Mouse (Mus musculus) adrenal gland, postnatal 10 days (tissue): ENCODE measurements at regions not wholly inside any gene's neighbourhood (a gene's known extent, or its start where the extent isn't known, plus 50 kb on each side); places are given as distances from the start of the nearest gene placed in this dataset.

ENCODE experiments used
- DNase-seq: peaks from one replicate; pipeline ENCODE4 v3.0.0; 2021; ENCODE audit warnings: mixed read lengths

DNA sequence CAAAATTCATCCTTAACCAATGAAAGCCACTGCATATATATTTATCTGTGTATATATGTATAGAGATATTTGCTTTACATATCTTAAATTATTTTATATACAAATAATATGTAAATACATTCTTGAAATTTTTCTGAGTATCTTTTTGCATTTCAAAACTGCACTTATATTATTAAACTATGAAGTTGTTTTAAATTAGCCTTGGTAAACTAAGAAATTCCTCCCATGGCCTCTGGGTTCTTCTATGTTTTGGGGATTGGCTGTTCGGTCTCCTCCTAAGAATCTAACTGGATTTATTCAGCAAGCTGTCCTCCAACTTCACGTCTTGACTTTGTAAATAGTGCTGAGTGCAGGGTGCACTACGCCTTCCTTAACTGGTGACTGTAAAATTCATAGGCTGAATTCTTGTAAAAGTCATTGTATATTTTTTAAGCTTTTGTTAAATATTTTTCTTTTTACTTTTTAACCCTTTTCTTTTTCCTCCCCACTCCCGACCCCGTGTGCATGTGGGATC is 249.6 kb upstream of the Nfe2l3 start:
- no peak for DNase-seq

DNA sequence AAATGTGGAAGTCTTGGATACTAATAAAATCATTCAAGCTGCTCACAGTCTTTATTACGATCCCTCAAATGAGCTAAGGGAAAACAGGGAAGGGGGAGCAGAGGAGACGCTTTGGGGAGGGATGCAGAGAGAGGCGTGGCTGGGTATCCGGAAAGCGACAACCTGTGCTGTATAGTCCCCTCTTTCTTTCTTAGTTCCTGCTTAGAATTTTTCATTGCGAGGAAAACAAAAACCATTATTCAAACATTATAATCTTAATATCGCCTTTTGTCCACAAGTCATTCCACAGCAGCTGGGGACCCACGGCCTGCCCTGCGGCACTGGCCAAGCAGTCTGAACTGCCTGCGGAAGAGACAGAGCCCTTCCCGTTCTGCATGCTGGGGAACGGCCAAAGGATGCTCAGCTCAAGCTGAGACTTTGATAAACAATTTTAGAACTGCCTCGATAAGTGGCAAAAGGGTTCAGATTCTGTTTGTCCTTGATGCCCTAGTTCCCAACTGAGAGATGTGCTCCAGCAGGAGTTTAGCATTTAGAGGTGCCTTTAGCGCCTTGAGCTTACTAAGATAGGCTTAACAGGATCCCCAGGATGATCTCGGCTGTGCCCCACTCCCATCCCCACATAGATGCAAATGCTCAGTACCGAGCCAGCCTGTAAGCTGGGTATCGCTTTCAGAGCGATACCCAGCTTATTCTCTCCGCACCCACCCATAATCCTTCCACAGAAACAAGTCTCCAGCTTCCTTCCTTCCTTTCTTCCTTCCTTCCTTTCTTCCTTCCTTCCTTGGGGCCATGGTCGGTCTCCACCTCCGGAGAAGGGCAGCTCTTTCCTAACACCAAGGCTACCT is 248.7 kb upstream of the Nfe2l3 start:
- no peak for DNase-seq

DNA sequence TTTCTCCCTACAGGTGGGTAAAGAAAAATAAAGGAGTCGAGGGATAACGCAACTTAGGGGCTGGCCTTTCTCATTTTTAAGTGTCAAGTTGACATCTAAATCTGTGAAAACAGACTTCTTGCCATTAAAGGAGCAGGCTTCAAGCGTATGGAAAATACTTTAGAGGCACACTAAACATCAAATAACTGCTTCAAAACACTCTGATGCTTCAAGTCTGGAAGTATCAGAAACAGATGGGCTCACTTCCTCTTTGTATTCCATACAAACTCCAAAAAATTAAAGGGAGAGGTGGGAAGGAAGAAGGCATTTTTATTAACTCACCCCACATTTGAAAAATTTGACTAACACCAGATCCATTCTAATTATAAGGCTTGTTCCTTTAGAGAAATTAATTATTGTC is 248.0 kb upstream of the Nfe2l3 start:
- no peak for DNase-seq

DNA sequence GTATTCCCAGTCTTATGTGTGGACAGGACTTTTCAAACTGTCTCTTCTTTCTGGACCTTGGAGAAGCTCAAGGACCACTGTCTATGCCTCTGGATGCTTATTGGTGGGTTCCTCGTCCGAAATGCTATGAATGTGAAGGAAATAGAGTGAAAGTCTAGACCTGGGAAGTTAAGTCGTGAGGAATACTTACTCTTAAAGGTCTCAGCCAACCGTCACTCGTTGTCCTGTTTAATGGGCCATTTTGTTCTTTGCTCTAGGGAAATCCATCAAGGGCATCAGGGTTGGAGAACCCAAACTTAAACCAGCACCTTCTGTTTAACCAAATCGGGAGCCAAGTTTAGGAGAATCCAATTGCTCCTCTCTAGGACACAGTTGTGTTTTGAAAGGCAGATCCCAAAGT is 247.3 kb upstream of the Nfe2l3 start:
- no peak for DNase-seq

DNA sequence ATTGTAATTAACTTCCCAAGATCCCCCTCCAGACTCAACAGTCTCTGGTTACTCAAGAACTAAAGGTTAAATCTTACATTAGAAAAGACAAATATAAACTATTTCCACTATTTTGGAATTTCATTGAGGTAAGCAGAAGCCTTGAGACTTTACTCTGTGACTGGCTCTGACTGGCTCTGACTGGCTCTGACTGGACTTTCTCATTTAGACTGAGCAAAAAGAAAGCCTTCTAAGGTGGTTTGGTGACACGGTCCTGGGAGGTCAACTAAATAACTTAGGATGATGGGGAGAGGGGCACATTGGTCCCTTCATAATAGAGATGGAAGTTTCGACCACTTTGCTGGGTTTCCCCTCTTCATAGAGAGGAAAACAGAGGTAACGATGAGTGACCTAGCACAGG is 243.3 kb upstream of the Nfe2l3 start:
- DNase-seq = no peak

DNA sequence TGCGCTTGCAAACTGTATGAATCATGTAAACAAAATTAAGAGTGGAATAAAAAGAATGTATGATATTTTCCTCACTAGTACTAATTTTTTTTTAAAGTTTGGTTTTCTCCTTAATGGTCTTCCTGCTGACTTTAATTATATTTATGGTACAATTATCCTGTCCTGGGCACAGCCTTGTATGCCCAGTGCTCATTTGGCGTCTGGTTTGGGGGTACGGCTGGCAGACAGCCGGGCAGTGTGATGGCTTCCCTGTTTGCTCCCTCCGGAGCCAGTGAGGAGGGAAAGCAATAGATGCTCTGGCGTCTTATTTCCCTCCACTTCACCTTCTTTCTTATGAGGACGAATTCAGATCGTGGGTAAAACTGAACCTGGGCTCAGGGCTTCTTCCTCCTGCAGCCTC is 239.6 kb upstream of the Nfe2l3 start:
- no peak for DNase-seq

DNA sequence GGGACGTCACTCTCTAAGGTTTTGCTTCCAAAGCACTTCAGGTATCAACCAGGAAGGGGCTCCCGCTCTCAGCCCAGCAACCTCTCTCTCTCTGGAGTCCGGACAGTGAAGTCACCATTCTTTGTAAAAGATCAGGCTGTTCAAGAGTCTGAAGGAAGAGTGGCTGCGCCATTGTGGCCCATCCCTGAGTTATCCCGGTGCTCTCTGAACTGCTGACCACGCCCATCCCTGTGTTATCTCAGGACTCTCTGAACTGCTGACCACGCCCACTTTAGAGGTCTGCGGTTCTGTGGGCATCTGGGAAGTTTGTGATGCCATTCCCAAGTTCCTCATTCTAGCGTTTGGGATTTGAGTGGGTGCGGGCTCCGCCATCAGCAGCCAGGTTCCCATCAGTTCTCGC is 239.1 kb upstream of the Nfe2l3 start:
- no peak for DNase-seq

DNA sequence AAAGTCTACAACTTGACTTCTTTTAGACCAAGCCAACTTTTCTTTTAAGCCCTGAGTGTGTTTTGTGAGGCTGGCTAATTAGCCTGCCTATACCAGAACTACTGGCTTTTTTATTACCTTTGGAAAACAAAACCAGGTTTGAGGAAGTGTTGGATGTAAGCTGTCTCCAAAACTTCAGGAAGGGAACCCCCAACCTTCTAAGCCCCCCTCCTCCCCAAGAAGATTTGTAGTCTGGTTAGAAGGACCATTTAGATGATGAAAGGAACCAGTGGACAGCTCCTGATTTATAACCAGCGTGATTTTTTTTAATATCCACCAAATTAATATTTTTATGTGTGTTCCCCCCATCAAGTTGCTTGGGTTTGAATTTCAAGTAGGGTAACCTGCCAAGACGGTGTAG is 236.1 kb upstream of the Nfe2l3 start:
- no peak for DNase-seq

DNA sequence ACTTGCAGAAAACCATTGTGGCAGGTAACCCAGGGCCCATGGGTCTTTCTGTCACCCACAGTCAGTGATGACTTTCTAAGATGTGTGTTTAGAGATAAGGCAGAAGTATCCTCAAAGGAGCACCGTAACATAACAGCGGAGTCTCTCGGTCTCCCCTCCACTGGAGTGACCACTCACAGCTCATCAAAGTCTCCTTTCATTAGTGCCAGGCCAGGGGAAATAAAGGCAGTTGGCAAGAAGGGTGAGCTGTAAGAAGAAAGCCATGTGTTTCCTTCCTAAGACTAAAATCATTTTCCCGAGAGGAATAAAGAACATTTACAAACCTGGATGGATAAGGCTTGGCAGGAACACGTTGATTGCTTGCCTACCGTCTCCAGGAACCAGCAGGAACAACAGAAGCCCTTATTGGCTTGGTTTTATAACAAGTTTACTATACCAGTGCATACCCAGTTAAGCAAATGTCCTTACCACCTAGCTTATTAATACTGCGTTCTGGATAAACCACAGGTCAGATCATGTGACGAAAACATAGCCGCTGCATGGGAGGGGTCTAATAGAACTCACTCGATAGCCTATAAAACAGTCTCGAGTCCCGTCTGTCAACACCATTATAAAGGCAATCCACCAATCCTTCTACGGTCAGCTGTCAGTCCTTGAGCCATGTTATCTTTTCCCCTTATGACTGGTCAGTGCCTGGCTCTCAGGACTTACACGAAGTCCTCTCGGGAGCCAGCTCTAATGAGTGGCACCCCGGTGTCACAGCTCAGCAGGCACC is 235.3 kb upstream of the Nfe2l3 start:
- no peak for DNase-seq

DNA sequence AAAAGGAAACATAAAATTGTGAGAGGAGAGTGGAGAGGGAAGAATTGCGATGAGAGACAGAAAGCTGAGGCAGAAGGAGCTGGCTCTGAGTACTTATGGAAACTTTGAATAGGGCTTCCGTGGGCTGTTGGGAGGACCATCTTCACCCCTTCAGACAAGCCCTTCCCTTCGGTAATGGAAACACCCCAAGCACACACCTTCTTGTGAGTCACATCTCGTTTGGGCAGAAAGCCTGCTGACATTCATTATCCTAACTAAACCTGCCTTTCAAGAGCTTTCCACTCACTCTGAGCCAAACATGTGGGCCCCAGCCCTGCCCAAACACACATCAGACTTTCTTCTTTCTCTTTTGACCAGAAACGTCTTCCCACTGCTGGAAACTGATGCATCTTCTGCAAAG is 232.3 kb upstream of the Nfe2l3 start:
- no peak for DNase-seq

DNA sequence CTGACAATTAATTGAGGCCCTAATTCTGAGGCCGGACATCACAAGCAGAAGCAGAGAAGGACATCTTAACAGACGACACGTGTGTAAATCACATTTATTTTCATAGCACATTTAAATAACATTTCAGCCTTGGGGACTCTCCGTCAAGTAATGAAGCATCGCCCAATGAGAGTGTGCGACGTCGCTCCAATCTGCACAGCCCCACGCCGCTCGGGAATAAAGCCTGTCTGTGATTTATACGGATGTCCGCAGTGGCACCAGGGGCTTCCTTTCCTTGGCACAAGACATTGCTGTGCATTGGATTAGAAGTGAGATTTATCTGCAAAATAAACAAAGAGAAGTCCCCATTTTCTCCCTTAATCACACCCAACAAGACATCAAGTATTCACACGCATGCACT is 231.6 kb upstream of the Nfe2l3 start:
- DNase-seq = no peak

DNA sequence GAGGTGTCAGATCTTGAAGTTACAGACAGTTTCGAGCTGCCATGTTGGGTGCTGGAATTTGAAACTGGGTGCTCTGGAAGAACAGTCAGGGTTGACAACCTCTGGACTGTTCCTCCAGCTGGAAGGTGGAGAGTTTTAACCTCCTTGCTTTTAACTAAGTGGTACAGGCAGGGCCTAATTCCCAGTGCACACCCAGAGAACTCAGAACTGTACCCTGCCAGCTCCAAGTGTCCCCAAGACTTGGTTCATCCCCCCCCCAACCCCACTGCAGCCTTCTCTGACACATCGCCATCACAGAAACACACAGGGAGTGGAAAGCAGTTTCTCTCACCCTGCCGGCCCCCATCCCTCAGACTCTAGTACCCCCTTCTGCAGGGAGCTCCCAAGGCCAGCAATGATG is 228.2 kb upstream of the Nfe2l3 start:
- DNase-seq = no peak

DNA sequence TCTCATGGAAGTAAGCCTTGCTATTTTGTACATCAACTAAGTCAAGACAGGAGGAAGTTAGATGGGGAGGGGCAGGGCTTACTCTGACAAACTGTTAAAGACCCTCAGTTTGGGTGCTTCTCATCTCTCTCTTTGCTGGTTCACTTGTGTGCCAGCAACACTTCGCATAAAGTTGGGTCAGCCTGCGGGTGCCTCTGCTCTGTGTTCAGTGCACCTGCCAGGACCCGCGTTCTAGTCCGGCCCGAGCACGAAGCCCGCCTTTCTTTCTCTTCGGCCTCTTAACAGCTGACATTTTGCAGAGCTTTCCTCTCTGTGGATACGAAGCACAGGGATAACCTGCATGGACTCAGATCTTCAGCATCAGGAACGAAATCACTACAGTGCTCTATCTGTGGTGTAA is 227.1 kb upstream of the Nfe2l3 start:
- no peak for DNase-seq

DNA sequence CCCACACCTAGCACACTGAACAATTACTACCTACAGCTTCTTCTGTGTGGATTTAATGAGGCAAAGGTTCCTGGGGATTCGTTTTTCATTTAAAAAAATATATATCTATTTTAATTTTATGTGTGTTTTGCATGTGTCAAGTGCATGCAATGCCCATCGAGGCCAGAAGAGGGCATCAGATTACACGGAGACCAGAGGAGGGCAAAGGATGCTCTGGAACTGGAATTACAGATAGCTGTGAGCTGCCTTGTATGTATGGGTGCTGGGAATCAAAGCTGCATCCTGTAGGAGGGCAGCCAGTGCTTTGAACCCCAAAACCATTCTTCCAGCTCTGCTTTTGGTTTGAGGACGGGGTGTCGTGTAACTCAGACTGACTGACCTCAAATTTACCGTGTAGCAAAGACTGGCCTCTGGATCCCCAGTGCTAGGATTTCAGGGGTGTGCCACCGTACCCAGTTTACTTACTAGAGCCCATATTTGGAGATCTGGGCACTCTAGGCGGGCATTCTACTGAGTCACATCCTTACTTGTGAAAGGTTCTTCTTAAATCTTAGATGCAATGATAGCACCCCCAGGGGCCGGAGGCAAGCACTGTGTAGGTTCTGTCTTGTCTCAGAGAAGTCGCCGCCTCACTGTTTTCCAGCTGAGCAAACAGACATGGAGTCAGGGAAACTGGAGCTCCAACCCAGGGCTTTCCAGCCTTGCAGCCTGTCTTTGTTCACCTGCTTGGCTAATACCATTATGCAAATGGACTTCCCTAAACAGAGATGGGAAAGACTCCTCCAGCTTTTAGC is 225.6 kb upstream of the Nfe2l3 start:
- peak; percentile 79 for DNase-seq

DNA sequence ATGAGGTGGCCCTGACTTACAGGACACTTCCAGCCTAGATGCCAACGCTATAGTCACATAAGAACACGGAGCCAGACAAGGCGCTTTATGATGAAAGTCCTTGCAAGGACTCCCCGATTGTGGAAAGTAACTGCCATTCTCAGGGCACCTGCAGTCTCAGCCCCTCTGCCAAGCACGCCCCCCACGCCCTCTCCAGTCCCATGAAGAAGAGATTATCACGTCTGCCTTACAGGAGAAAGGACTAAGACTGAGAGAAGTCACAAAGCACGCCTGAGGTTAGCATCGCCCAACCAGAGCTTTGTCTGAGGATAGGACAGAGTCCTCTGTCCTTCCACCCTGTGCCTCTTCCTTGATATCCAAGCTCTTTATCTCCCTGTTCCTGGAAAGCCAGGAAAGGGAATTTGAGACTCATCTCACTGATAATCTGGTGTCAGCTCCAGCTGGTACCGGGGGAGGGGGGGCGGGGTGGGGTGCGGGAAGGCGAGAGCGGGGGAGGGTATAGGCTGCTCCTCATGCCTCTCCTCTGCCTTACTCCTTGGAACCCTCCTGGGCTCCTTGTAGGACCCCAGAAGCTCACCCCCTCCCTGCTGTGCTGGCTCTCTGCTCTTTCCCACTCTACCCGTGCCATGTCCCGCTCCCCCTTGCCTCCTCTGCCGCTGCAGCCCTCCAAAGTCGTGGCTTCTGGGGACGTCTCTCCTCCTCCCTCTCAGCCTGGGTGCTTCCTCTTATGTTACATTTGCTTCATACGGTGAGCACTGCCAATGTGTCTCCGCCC is 224.7 kb upstream of the Nfe2l3 start:
- peak; percentile 5 for DNase-seq

DNA sequence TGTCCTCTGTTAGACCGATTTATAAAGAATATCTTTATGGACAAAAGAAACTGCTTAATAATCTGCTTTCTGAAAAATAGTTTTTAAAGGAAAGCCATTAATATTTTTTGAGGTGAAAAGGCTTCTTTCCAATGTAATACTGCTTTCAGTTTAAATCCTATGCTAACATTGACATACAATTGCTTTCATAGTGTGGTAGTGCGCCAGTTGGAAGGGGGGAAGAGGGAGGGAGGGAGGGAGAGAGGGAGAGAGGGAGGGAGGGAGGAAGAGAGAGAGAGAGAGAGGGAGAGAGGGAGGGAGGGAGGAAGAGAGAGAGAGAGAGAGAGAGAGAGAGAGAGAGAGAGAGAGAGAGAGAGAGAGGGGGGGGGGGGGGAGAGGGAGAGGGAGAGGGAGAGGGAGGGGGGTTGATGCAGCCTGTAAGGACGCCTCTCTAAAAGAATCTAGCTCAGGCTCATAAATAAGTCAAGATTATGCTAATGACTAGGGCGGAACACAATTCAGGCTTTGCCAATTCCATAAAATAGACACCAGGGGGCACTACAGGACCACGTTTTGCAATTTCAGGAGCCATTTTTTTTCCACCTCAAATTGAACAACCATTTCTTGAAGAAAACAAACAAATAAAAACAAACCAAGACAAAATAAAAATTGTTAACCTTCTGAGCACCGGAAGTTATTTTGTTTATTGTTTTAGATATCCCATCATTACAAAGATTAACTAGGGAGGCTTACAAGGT is 223.6 kb upstream of the Nfe2l3 start:
- DNase-seq = peak; percentile 69

DNA sequence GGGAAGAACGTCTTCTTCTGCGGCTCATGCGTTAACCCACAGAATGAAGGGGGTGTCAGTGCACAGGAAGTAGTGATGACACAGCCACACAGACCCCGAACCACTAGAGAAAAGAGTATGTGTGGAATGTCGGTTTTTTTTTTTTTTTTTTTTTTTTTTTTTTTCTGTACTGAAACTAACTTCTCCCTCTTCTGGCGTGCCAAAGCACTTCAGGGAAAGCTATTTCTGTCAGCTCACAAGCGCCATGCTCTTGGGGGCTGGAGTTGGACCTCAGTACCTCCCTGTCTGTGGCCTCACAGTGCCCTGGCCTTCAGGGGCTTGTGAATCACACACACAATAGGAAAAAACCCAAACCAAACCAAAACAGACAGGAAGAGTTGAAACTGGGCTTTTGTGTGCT is 221.1 kb upstream of the Nfe2l3 start:
- peak; percentile 37 for DNase-seq

DNA sequence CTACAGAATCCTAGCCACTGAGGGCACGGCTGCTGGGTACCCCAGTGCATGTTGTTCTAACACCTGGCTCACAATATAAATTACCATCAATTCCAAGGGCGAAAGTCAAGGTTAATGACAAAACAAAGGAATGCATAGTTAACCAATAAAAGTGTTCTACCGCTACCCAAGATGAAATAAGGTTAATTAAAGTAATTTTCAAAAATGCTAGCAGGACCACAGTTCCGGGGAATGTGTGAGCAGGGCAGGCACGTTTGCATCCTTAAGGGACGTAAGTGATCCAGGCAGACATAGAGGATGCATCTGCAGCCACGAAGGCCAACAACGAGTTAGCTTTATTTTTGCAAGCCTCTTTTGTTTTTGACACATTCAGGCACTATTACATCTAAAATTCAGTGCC is 220.3 kb upstream of the Nfe2l3 start:
- DNase-seq = no peak

DNA sequence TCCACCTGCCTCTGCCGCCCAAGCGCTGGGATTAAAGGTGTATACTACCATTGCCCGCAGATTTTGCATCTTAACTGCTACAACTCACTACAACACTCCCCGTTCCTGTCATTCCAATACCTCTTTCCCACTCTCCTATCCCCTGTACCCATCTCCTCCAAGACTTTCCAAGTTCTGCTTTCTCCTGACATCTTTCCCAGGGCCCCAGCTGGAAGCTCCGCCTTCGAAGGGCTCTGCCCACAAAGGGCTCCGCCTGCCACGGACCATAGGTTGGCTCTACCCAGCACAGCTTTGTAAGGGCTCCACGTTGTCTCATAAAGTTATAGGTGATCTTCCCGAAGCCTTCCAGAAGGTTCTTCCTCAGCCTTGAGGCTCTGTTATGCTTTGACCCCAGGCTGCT is 217.1 kb upstream of the Nfe2l3 start:
- DNase-seq = peak; percentile 30

DNA sequence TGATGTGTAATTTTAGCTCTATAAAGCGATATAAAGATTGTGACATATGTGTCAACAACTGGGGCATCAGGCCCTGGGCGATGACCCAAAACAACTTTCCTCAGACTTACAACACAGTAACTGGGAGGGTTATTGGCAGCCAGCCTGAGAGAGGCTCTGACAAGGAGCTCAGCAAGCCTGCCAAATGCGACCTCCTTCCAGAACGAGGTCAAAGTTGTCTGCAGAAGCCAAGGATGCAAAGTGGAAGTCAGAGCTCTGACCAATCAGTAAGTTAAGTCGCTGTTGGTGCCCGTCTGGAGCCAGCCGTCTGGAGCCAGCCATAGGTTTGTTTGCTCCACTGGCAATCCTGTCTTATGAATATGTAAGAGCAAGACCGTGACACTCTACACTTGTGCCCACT is 216.0 kb upstream of the Nfe2l3 start:
- DNase-seq = peak; percentile 93

DNA sequence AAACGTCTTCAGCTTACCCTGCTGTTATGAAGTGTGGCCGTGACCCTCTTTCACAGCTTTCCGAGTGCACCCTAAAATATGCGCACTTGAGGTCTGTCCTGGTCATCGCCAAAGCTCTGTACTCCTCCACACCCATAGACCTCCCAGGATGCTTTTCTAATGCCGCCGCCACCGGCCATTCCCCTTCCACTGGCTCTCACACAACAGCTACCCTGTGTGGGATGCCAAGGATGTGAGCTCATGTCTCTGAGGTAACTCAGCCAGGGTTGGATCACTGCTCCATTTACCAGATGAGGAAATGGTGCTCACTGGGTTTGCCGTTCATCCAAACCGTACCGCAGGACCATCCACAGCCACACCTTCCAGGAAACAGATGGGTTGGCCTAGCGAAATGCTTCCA is 212.8 kb upstream of the Nfe2l3 start:
- DNase-seq = no peak
